Mouse (Mus musculus) liver, embryonic 14.5 days (tissue): ENCODE measurements around the gene Olfr166.

Source experiments
- CTCF ChIP-seq: IDR thresholded peaks from 2 replicates; pipeline ENCODE4 v1.5.1; 2016; ENCODE audit warnings: antibody characterized with exemption, low read depth, control low read depth
- EP300 ChIP-seq: IDR thresholded peaks from 2 replicates; pipeline ENCODE4 v1.6.1; 2016; ENCODE audit warnings: antibody characterized with exemption, low read depth

DNA sequence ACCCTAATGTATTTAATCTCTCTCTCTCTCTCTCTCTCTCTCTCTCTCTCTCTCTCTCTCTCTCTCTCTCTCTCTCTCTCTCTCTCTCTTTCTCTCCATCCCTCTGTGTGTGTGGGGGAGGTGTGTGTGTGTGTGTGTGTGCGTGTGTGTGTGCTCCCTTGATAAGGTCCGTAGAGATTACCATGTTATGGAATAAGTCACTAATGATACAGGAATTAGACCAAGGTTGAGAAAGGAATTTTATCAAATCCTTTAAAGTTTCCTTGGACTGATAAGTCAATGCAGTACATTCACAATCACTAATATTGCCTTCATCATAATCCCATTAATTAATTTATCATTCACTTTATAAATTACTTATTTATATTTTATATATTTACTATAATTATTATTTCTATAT is 38.7 kb downstream of the Olfr166 start, which contains the start of gene Olfr167:
- TF ChIP-seq CTCF (no peak), EP300 (no peak)
